Mouse (Mus musculus): Measurements from ENCODE around the gene Abhd8. TPM values are rescaled to one million over a fixed set of nuclear protein-coding genes. Genes with fewer than 3 reads are reported as not detected.
"Not testable (repeated sequence)": the region's sequence is repeated elsewhere in the genome, so short reads cannot be mapped to it uniquely, and the experiment has no call there.

Abhd8 gene
- polyA plus RNA-seq, 1 experiment from 2014 or later, result 5.0 TPM

- Histone ChIP-seq H3K9ac (replicated peaks) (no peak overlapping the region), H3K4me2 (ENCODE audit: low read depth, low read length) (no peak overlapping the region), H3K27ac (ENCODE audit: low read depth) (no peak overlapping the region), H3K27me3 (ENCODE audit: insufficient read depth, low read length) (0 out of 2 replicates have a peak, but pooled peaks cover 2% of the 10 kb centered on the region), H3K4me1 (ENCODE audit: insufficient read depth) (no peaks in the 10 kb centered on the region), H3K4me3 (ENCODE audit: low read depth, low read length) (no peak overlapping the region), H3K36me3 (replicated peaks; ENCODE audit: insufficient read depth, low read length) (no peaks in the 10 kb centered on the region), H3K9me3 (ENCODE audit: low read length) (no peaks in the 10 kb centered on the region)
- 52% methylated on average over 11 of the region's 11 CpGs for WGBS (ENCODE audit: insufficient replicate concordance)
- no peak for ATAC-seq
- no peak for DNase-seq
- TF ChIP-seq EP300 (IDR thresholded peaks at IDR 0.05; ENCODE audit: low read depth), result no peak
- TF ChIP-seq CTCF (IDR thresholded peaks at IDR 0.05; ENCODE audit: low read depth), result no peak
Observed at GRCm38 (mm10) chr8:71451777-71452176, 11.7 kb downstream of the Abhd8 start.

- H3K4me1 ChIP-seq (ENCODE audit: insufficient read depth), result no peaks in the 10 kb centered on the region
- 0 out of 2 replicates have a peak, but pooled peaks cover 2% of the 10 kb centered on the region for H3K27me3 ChIP-seq (ENCODE audit: insufficient read depth, low read length)
- H3K9ac ChIP-seq (replicated peaks), result no peak overlapping the region
- no peak overlapping the region for H3K4me3 ChIP-seq (ENCODE audit: low read depth, low read length)
- H3K27ac ChIP-seq (ENCODE audit: low read depth), result no peak overlapping the region
- no peak for DNase-seq
- H3K36me3 ChIP-seq (replicated peaks; ENCODE audit: insufficient read depth, low read length), result no peaks in the 10 kb centered on the region
- 65% methylated on average over 4 of the region's 4 CpGs for WGBS (ENCODE audit: insufficient replicate concordance)
- no peaks in the 10 kb centered on the region for H3K9me3 ChIP-seq (ENCODE audit: low read length)
- no peak overlapping the region for H3K4me2 ChIP-seq (ENCODE audit: low read depth, low read length)
- ATAC-seq, result no peak
- no peak for TF ChIP-seq CTCF (IDR thresholded peaks at IDR 0.05; ENCODE audit: low read depth)
- TF ChIP-seq EP300 (IDR thresholded peaks at IDR 0.05; ENCODE audit: low read depth), result no peak
Observed at GRCm38 (mm10) chr8:71451337-71451736, 12.1 kb downstream of the Abhd8 start.

GRCm38 (mm10) chr8:71445096-71445495 is 18.4 kb downstream of the Abhd8 start:
- no peak overlapping the region for H3K4me3 ChIP-seq (ENCODE audit: low read depth, low read length)
- H3K36me3 ChIP-seq (replicated peaks; ENCODE audit: insufficient read depth, low read length), result no peaks in the 10 kb centered on the region
- ATAC-seq (no peak), DNase-seq (no peak)
- WGBS (ENCODE audit: insufficient replicate concordance), result 66% methylated on average over 7 of the region's 7 CpGs
- no peak overlapping the region for H3K27ac ChIP-seq (ENCODE audit: low read depth)
- no peak overlapping the region for H3K4me2 ChIP-seq (ENCODE audit: low read depth, low read length)
- H3K27me3 ChIP-seq (ENCODE audit: insufficient read depth, low read length), result 0 out of 2 replicates have a peak, but pooled peaks cover 4% of the 10 kb centered on the region
- H3K9me3 ChIP-seq (ENCODE audit: low read length), result no peaks in the 10 kb centered on the region
- TF ChIP-seq EP300 (IDR thresholded peaks at IDR 0.05; ENCODE audit: low read depth), result no peak
- no peaks in the 10 kb centered on the region for H3K4me1 ChIP-seq (ENCODE audit: insufficient read depth)
- H3K9ac ChIP-seq (replicated peaks), result no peak overlapping the region

- Histone ChIP-seq H3K27ac (ENCODE audit: low read depth) (no peak overlapping the region), H3K4me3 (ENCODE audit: low read depth, low read length) (no peak overlapping the region), H3K9ac (replicated peaks) (no peak overlapping the region), H3K27me3 (ENCODE audit: insufficient read depth, low read length) (0 out of 2 replicates have a peak, but pooled peaks cover 4% of the 10 kb centered on the region), H3K4me1 (ENCODE audit: insufficient read depth) (no peaks in the 10 kb centered on the region), H3K9me3 (ENCODE audit: low read length) (no peaks in the 10 kb centered on the region), H3K36me3 (replicated peaks; ENCODE audit: insufficient read depth, low read length) (no peaks in the 10 kb centered on the region), H3K4me2 (ENCODE audit: low read depth, low read length) (no peak overlapping the region)
- ATAC-seq (no peak), DNase-seq (peak; percentile 55)
- TF ChIP-seq CTCF (IDR thresholded peaks at IDR 0.05; ENCODE audit: low read depth) (peak; percentile 89), EP300 (IDR thresholded peaks at IDR 0.05; ENCODE audit: low read depth) (no peak)
- WGBS (ENCODE audit: insufficient replicate concordance), result under 1% methylated on average over 7 of the region's 7 CpGs
Observed at GRCm38 (mm10) chr8:71441404-71441803, 22.1 kb downstream of the Abhd8 start.

GRCm38 (mm10) chr8:71437041-71437440 is 26.4 kb downstream of the Abhd8 start:
- Histone ChIP-seq H3K27me3 (ENCODE audit: insufficient read depth, low read length) (0 out of 2 replicates have a peak, but pooled peaks cover 2% of the 10 kb centered on the region), H3K4me1 (ENCODE audit: insufficient read depth) (no peaks in the 10 kb centered on the region), H3K36me3 (replicated peaks; ENCODE audit: insufficient read depth, low read length) (no peaks in the 10 kb centered on the region), H3K9me3 (ENCODE audit: low read length) (no peaks in the 10 kb centered on the region), H3K4me2 (ENCODE audit: low read depth, low read length) (no peak overlapping the region), H3K4me3 (ENCODE audit: low read depth, low read length) (no peak overlapping the region), H3K27ac (ENCODE audit: low read depth) (no peak overlapping the region), H3K9ac (replicated peaks) (no peak overlapping the region)
- ATAC-seq, result no peak
- no peak for DNase-seq
- no peak for TF ChIP-seq CTCF (IDR thresholded peaks at IDR 0.05; ENCODE audit: low read depth)
- 49% methylated on average over 3 of the region's 3 CpGs for WGBS (ENCODE audit: insufficient replicate concordance)

- H3K27me3 ChIP-seq (ENCODE audit: insufficient read depth, low read length); H3K4me1 ChIP-seq (ENCODE audit: insufficient read depth); H3K4me3 ChIP-seq (ENCODE audit: low read depth, low read length); H3K36me3 ChIP-seq (replicated peaks; ENCODE audit: insufficient read depth, low read length); DNase-seq; H3K9ac ChIP-seq (replicated peaks); H3K27ac ChIP-seq (ENCODE audit: low read depth); H3K9me3 ChIP-seq (ENCODE audit: low read length); H3K4me2 ChIP-seq (ENCODE audit: low read depth, low read length); ATAC-seq: not testable (repeated sequence)
- WGBS (ENCODE audit: insufficient replicate concordance), result 72% methylated on average over 1 of the region's 1 CpGs
Observed at GRCm38 (mm10) chr8:71432935-71433334, 30.5 kb downstream of the Abhd8 start.

- Histone ChIP-seq H3K4me1 (ENCODE audit: insufficient read depth) (no peaks in the 10 kb centered on the region), H3K4me3 (ENCODE audit: low read depth, low read length) (no peak overlapping the region), H3K36me3 (replicated peaks; ENCODE audit: insufficient read depth, low read length) (no peaks in the 10 kb centered on the region), H3K27ac (ENCODE audit: low read depth) (no peak overlapping the region), H3K4me2 (ENCODE audit: low read depth, low read length) (no peak overlapping the region), H3K9me3 (ENCODE audit: low read length) (no peaks in the 10 kb centered on the region), H3K9ac (replicated peaks) (no peak overlapping the region), H3K27me3 (ENCODE audit: insufficient read depth, low read length) (no peaks in the 10 kb centered on the region)
- TF ChIP-seq CTCF (IDR thresholded peaks at IDR 0.05; ENCODE audit: low read depth) (no peak), EP300 (IDR thresholded peaks at IDR 0.05; ENCODE audit: low read depth) (no peak)
- DNase-seq, result no peak
- no peak for ATAC-seq
Observed at GRCm38 (mm10) chr8:71422121-71422520, 41.3 kb downstream of the Abhd8 start.
